ENCODE assay signal across 8 mouse cellular contexts in genomic region chr12:54984701-54985256, GRCm38 (mm10). TPM values are rescaled to one million over a fixed set of nuclear protein-coding genes. Genes with fewer than 3 reads are reported as not detected.
A peak's percentile ranks its signal among the peaks of the same experiment; 100 is the strongest.
DNase-seq lines count a peak whose midpoint lies in the region; ATAC-seq and TF ChIP-seq lines count a peak whose summit lies in the region.

No protein-coding gene starts in this region.

- peak overlapping the region; percentile 96 for H3K4me3 ChIP-seq in gastrocnemius, adult 2 months
- H3K4me3 ChIP-seq in hindbrain, embryonic 16.5 days (ENCODE audit: low read length) = peak overlapping the region; percentile 94
- H3K4me3 ChIP-seq in limb, embryonic 12.5 days (replicated peaks) = peak overlapping the region; percentile 90
- H3K4me3 ChIP-seq in midbrain, embryonic 12.5 days = peak overlapping the region; percentile 96

- H3K36me3 ChIP-seq in hindbrain, embryonic 16.5 days (ENCODE audit: control insufficient read depth, insufficient read depth, low read length) = no peaks in the 10 kb centered on the region
- H3K36me3 ChIP-seq in limb, embryonic 12.5 days = peaks cover 12% of the 10 kb centered on the region; the same call in 1 of the 2 replicates
- no peaks in the 10 kb centered on the region for H3K36me3 ChIP-seq in midbrain, embryonic 12.5 days

- H3K9me3 ChIP-seq in hindbrain, embryonic 16.5 days (ENCODE audit: control insufficient read depth, low read length) = no peaks in the 10 kb centered on the region
- no peaks in the 10 kb centered on the region for H3K9me3 ChIP-seq in limb, embryonic 12.5 days
- H3K9me3 ChIP-seq in midbrain, embryonic 12.5 days = no peaks in the 10 kb centered on the region

- H3K27ac ChIP-seq in gastrocnemius, adult 2 months = peak overlapping the region; percentile 90
- peak overlapping the region; percentile 83; the same call in 1 of the 2 replicates for H3K27ac ChIP-seq in hindbrain, embryonic 16.5 days (ENCODE audit: low read depth, low read length)
- H3K27ac ChIP-seq in limb, embryonic 12.5 days = peak overlapping the region; percentile 92
- H3K27ac ChIP-seq in midbrain, embryonic 12.5 days (replicated peaks) = peak overlapping the region; percentile 92

- no peak for TF ChIP-seq CTCF in gastrocnemius, adult 2 months (IDR thresholded peaks at IDR 0.05)

- H3K4me1 ChIP-seq in hindbrain, embryonic 16.5 days (ENCODE audit: control insufficient read depth, insufficient read depth, low read depth, low read length) = peaks cover 9% of the 10 kb centered on the region; the same call in 1 of the 2 replicates
- peaks cover 6% of the 10 kb centered on the region; the same call in 1 of the 2 replicates for H3K4me1 ChIP-seq in limb, embryonic 12.5 days (replicated peaks)
- peaks cover 4% of the 10 kb centered on the region; the same call in 1 of the 2 replicates for H3K4me1 ChIP-seq in midbrain, embryonic 12.5 days

- WGBS in hindbrain, embryonic 16.5 days = 1% methylated on average over 42 of the region's 42 CpGs
- 1% methylated on average over 42 of the region's 42 CpGs for WGBS in limb, embryonic 12.5 days
- under 1% methylated on average over 42 of the region's 42 CpGs for WGBS in midbrain, embryonic 12.5 days

- peak overlapping the region; percentile 95 for H3K4me2 ChIP-seq in hindbrain, embryonic 16.5 days (ENCODE audit: low read length)
- peak overlapping the region; percentile 84 for H3K4me2 ChIP-seq in limb, embryonic 12.5 days
- H3K4me2 ChIP-seq in midbrain, embryonic 12.5 days (replicated peaks) = peak overlapping the region; percentile 79

- intact Hi-C loops in gastrocnemius, adult 2 months (cut with DNase I) = loop anchor here (10.0 kb wide), 1 partner anchor 150 kb away; no protein-coding TSS in a partner anchor

- H3K27me3 ChIP-seq in hindbrain, embryonic 16.5 days (replicated peaks; ENCODE audit: control insufficient read depth, insufficient read depth, low read length) = no peaks in the 10 kb centered on the region
- no peaks in the 10 kb centered on the region for H3K27me3 ChIP-seq in limb, embryonic 12.5 days
- H3K27me3 ChIP-seq in midbrain, embryonic 12.5 days = no peaks in the 10 kb centered on the region

- H3K9ac ChIP-seq in hindbrain, embryonic 16.5 days (ENCODE audit: low read depth, low read length) = peak overlapping the region; percentile 71
- H3K9ac ChIP-seq in limb, embryonic 12.5 days (replicated peaks) = peak overlapping the region; percentile 93
- peak overlapping the region; percentile 92 for H3K9ac ChIP-seq in midbrain, embryonic 12.5 days (replicated peaks)

- DNase-seq in frontal cortex, postnatal 14 days (ENCODE audit: low spot score in 2 of 2) = no peak
- peak; percentile 63 to 70 for DNase-seq in cerebellum, postnatal 10 days
- peak; percentile 80 for DNase-seq in gastrocnemius, adult 2 months
- DNase-seq in spleen, adult 12 weeks (ENCODE audit: low spot score) = peak; percentile 76

- ATAC-seq in frontal cortex, adult (ENCODE audit: low TSS enrichment) = peak; percentile 74
- peak; percentile 83 for ATAC-seq in hindbrain, embryonic 16.5 days
- peak; percentile 66 for ATAC-seq in limb, embryonic 12.5 days (ENCODE audit: insufficient number of reproducible peaks, insufficient read depth, low FRiP score, low TSS enrichment, low read depth)
- peak; percentile 78 for ATAC-seq in midbrain, embryonic 12.5 days (ENCODE audit: low FRiP score, low read depth)

RNA-seq across cellular contexts. Expression of gene Gm20403, which starts 1.6 kb away (rescaled TPM):
- not detected for total RNA-seq in gastrocnemius, adult 2 months (2021)
- not detected in 2 replicates for polyA plus RNA-seq in hindbrain, embryonic 16.5 days (2015; fragmentation: Nextera tagmentation; extraction: Ambion mirVana)
- polyA plus RNA-seq in limb, embryonic 12.5 days (2016; fragmentation: Nextera tagmentation; extraction: Ambion mirVana) = not detected in 2 replicates
- 1.0 TPM in 1 of 2 replicates, not detected in the other for polyA plus RNA-seq in midbrain, embryonic 12.5 days (2016; fragmentation: Nextera tagmentation; extraction: Ambion mirVana)

RNA-seq across cellular contexts. Expression of gene Baz1a, which starts 29.4 kb away (rescaled TPM):
- 1 to 10 TPM; 3.6 to 4.1 TPM for total RNA-seq in gastrocnemius, adult 2 months (2021)
- 5.6 and 6.5 TPM in 2 replicates for polyA plus RNA-seq in hindbrain, embryonic 16.5 days (2015; fragmentation: Nextera tagmentation; extraction: Ambion mirVana)
- 30.6 and 33.9 TPM in 2 replicates for polyA plus RNA-seq in limb, embryonic 12.5 days (2016; fragmentation: Nextera tagmentation; extraction: Ambion mirVana)
- 35.4 and 40.3 TPM in 2 replicates for polyA plus RNA-seq in midbrain, embryonic 12.5 days (2016; fragmentation: Nextera tagmentation; extraction: Ambion mirVana)

Comparison
In these comparisons a context has a peak if more than half of its experiments do, and no peak if none do; other contexts are left out.
1. DNase-seq: peak in cerebellum, postnatal 10 days (2 of 2), gastrocnemius, adult 2 months (single experiment) and spleen, adult 12 weeks (single experiment); none in frontal cortex, postnatal 14 days (0 of 2).
2. Peak in every context shown above with its lines, with median percentiles within 50 percentile points of each other: ATAC-seq, H3K27ac ChIP-seq, H3K4me3 ChIP-seq, H3K4me2 ChIP-seq and H3K9ac ChIP-seq.